Mouse (Mus musculus): ENCODE data around the gene Litaf. TPM values are rescaled to one million over a fixed set of nuclear protein-coding genes. Genes with fewer than 3 reads are reported as not detected.

Gene Litaf
- polyA plus RNA-seq, 1 experiment from 2014 or later, result 44.5 TPM

DNA sequence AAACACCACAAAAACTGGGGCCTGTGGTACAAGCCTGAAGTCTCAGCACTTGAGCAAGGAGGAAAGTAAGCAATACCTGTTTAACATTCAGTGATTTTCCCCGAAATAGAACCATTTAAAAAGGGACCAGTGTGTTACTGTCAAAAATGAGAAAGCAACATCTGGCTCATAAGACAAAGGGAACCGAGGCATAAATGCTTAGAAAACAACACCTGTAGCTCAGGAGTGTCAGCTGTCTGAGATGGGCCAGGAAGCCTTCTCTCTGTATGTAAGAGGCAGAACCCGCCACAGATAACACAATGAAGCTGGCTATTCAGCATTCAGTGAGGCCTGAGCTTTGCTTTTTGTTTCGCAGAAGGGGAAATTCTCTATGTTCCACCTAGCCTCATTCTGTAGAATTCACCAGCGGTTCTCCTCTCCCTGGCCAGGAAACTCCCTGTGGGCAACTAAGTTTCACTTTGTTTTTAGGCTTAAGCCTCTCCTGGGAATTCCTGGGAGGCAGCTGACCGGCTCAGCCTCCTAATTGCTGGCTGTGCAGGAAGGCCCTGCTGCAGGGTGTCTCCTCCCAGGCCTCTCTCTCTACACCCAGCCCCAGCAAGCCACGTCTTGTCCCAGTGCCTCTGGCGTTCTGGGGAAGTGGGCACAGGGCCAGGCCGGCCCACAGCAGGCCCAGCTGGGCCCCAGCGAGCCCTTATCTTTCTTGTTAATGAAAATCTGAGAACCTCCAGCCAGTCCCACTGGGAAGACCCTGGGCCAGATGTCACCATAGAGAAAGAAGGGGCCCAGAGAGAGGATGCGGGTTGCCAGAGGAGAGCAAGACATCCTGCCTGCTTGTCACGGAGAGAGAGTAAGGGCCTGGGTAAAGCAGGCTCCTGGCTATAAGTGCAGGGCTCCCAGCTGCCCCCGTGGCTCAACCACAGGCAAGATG lies 2.9 kb downstream of the Litaf start:
- H3K9me3 ChIP-seq (replicated peaks; ENCODE audit: control insufficient read depth, low read length), result no peaks in the 10 kb centered on the region
- H3K4me3 ChIP-seq (ENCODE audit: low read depth, low read length), result no peak overlapping the region
- 0 out of 2 replicates have a peak overlapping the region, but pooled peaks have one; percentile 26 for H3K9ac ChIP-seq (ENCODE audit: low read length)
- peaks cover 30% of the 10 kb centered on the region for H3K4me1 ChIP-seq (ENCODE audit: control insufficient read depth, insufficient read depth, low read length)
- H3K36me3 ChIP-seq (ENCODE audit: control insufficient read depth, insufficient read depth, low read length), result 0 out of 2 replicates have a peak, but pooled peaks cover 2% of the 10 kb centered on the region
- 0 out of 2 replicates have a peak overlapping the region, but pooled peaks have one; percentile 1 for H3K4me2 ChIP-seq (ENCODE audit: low read length)
- WGBS, result 10% methylated on average over 13 of the region's 13 CpGs
- no peaks in the 10 kb centered on the region for H3K27me3 ChIP-seq (replicated peaks; ENCODE audit: control insufficient read depth, insufficient read depth, low read length)
- H3K27ac ChIP-seq (ENCODE audit: low read depth, low read length), result peak overlapping the region; percentile 55
- peak; percentile 69 for DNase-seq (ENCODE audit: low spot score)
- ATAC-seq, result peak; percentile 7; the same call in 1 of the 2 replicates

DNA sequence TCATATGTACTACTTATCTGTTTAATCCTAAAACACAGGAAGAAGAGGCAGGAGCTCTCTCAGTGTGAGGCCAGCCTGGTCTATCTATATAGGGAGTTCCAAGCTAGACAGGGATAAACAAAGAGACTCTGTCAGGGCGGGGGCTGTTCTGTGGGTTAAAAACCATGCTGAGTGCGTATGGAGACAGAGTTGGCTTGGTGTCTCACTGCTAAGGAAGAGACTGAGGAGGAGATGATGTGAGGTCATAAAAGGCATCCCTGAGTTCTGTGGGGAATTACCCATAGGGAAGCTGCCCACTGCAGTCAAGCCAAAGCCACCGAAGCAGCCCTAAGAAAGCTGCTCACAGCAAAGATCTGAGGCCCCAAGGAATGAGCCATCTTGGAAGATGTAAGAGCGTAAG lies 5.3 kb downstream of the Litaf start, which contains the start of gene Snn:
Gene Snn (plus strand): TSS at position 301 of the 400 bp plus-strand sequence.
- Histone ChIP-seq H3K4me1 (ENCODE audit: control insufficient read depth, insufficient read depth, low read length) (peaks cover 22% of the 10 kb centered on the region), H3K4me3 (ENCODE audit: low read depth, low read length) (no peak within 1 kb of the TSS), H3K36me3 (ENCODE audit: control insufficient read depth, insufficient read depth, low read length) (no peaks in the 10 kb centered on the region), H3K27ac (ENCODE audit: low read depth, low read length) (no peak within 1 kb of the TSS), H3K4me2 (ENCODE audit: low read length) (no peak within 1 kb of the TSS), H3K27me3 (replicated peaks; ENCODE audit: control insufficient read depth, insufficient read depth, low read length) (no peaks in the 10 kb centered on the region), H3K9me3 (replicated peaks; ENCODE audit: control insufficient read depth, low read length) (no peaks in the 10 kb centered on the region), H3K9ac (ENCODE audit: low read length) (no peak within 1 kb of the TSS)
- WGBS, result 91% methylated on average over 4 of the region's 4 CpGs
- ATAC-seq (no peak), DNase-seq (ENCODE audit: low spot score) (no peak)

DNA sequence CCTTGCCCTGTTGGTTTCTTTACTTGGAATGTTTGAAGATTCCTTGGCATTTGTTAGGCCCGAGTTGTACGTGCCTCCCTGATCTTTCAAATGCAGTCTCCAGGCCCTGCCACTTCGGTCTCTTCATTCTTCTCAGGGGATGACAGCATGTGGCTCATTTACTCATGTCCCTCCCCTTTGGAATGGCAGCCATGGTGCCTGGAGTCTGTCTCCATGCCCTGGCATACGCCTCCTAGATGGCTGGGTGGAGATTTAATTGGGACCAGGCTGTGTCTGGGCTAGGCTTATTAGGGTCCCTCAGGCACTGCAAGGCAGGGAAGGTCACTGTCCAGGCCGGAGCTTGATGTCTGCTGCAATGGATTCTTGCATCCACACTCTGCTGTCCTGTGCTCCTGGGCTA lies 10.0 kb downstream of the Litaf start:
- Histone ChIP-seq H3K36me3 (ENCODE audit: control insufficient read depth, insufficient read depth, low read length) (no peaks in the 10 kb centered on the region), H3K4me1 (ENCODE audit: control insufficient read depth, insufficient read depth, low read length) (no peaks in the 10 kb centered on the region), H3K4me2 (ENCODE audit: low read length) (no peak overlapping the region), H3K27ac (ENCODE audit: low read depth, low read length) (no peak overlapping the region), H3K9ac (ENCODE audit: low read length) (no peak overlapping the region), H3K9me3 (replicated peaks; ENCODE audit: control insufficient read depth, low read length) (no peaks in the 10 kb centered on the region), H3K27me3 (replicated peaks; ENCODE audit: control insufficient read depth, insufficient read depth, low read length) (no peaks in the 10 kb centered on the region), H3K4me3 (ENCODE audit: low read depth, low read length) (no peak overlapping the region)
- 60% methylated on average over 5 of the region's 5 CpGs for WGBS
- no peak for DNase-seq (ENCODE audit: low spot score)
- ATAC-seq, result no peak

GRCm38 (mm10) chr16:11054871-11055270 lies 11.1 kb downstream of the Litaf start:
- no peaks in the 10 kb centered on the region for H3K27me3 ChIP-seq (replicated peaks; ENCODE audit: control insufficient read depth, insufficient read depth, low read length)
- no peaks in the 10 kb centered on the region for H3K9me3 ChIP-seq (replicated peaks; ENCODE audit: control insufficient read depth, low read length)
- DNase-seq (ENCODE audit: low spot score) (no peak), ATAC-seq (no peak)
- no peak overlapping the region for H3K27ac ChIP-seq (ENCODE audit: low read depth, low read length)
- H3K4me3 ChIP-seq (ENCODE audit: low read depth, low read length), result no peak overlapping the region
- H3K4me1 ChIP-seq (ENCODE audit: control insufficient read depth, insufficient read depth, low read length), result no peaks in the 10 kb centered on the region
- 89% methylated on average over 6 of the region's 6 CpGs for WGBS
- no peak overlapping the region for H3K9ac ChIP-seq (ENCODE audit: low read length)
- no peak overlapping the region for H3K4me2 ChIP-seq (ENCODE audit: low read length)
- H3K36me3 ChIP-seq (ENCODE audit: control insufficient read depth, insufficient read depth, low read length), result no peaks in the 10 kb centered on the region

DNA sequence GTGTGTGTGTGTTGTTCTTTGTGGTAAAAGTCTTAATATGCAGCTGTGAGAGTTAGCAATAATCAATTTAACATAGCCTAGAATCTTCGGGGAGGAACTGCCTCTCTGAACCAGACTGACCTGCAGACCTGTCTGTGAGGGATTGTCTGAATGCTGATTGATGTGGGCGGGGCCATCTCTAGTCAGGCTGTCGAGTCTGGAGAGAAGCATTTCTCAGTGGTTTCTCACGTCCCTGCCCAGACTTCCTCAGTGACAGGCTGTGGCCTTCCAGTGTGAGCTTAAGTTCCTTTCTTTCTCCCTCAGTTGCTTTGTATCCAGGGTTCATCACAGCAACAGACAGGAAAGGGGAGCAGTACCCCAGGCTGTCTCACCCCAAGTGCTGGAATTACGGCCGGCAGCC lies 11.5 kb downstream of the Litaf start:
- Histone ChIP-seq H3K27me3 (replicated peaks; ENCODE audit: control insufficient read depth, insufficient read depth, low read length) (no peaks in the 10 kb centered on the region), H3K9ac (ENCODE audit: low read length) (no peak overlapping the region), H3K4me3 (ENCODE audit: low read depth, low read length) (no peak overlapping the region), H3K36me3 (ENCODE audit: control insufficient read depth, insufficient read depth, low read length) (no peaks in the 10 kb centered on the region), H3K27ac (ENCODE audit: low read depth, low read length) (no peak overlapping the region), H3K9me3 (replicated peaks; ENCODE audit: control insufficient read depth, low read length) (no peaks in the 10 kb centered on the region), H3K4me1 (ENCODE audit: control insufficient read depth, insufficient read depth, low read length) (no peaks in the 10 kb centered on the region), H3K4me2 (ENCODE audit: low read length) (no peak overlapping the region)
- 69% methylated on average over 6 of the region's 6 CpGs for WGBS
- DNase-seq (ENCODE audit: low spot score), result no peak
- no peak for ATAC-seq

DNA sequence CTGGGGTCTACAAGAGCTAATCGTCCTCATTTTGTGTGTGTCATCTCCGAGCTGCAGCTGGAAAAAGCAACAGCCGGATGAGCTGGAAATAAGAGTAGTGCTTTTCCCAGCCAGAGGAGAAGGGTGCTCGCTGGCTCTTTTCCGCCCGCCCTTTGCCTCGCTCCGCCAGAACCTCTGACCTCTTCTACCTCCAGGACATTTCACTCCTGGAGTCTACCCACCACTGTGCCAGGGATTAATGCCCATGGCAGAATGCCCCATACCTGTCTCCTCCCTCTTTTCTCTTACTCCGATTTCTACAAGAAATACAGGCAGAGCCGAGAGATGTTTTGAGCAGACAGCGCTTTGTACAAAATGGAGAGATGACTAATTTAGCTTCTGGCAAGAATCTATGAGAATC lies 14.8 kb downstream of the Litaf start:
- Histone ChIP-seq H3K9me3 (replicated peaks; ENCODE audit: control insufficient read depth, low read length) (no peaks in the 10 kb centered on the region), H3K36me3 (ENCODE audit: control insufficient read depth, insufficient read depth, low read length) (no peaks in the 10 kb centered on the region), H3K4me1 (ENCODE audit: control insufficient read depth, insufficient read depth, low read length) (no peaks in the 10 kb centered on the region), H3K9ac (ENCODE audit: low read length) (no peak overlapping the region), H3K4me2 (ENCODE audit: low read length) (no peak overlapping the region), H3K27ac (ENCODE audit: low read depth, low read length) (no peak overlapping the region), H3K4me3 (ENCODE audit: low read depth, low read length) (no peak overlapping the region), H3K27me3 (replicated peaks; ENCODE audit: control insufficient read depth, insufficient read depth, low read length) (no peaks in the 10 kb centered on the region)
- DNase-seq (ENCODE audit: low spot score), result no peak
- WGBS, result 92% methylated on average over 11 of the region's 11 CpGs
- no peak for ATAC-seq

GRCm38 (mm10) chr16:11050226-11050625 lies 15.7 kb downstream of the Litaf start:
- H3K4me1 ChIP-seq (ENCODE audit: control insufficient read depth, insufficient read depth, low read length), result no peaks in the 10 kb centered on the region
- H3K9ac ChIP-seq (ENCODE audit: low read length), result no peak overlapping the region
- no peak for DNase-seq (ENCODE audit: low spot score)
- H3K4me2 ChIP-seq (ENCODE audit: low read length), result no peak overlapping the region
- ATAC-seq, result no peak
- H3K4me3 ChIP-seq (ENCODE audit: low read depth, low read length), result no peak overlapping the region
- no peaks in the 10 kb centered on the region for H3K36me3 ChIP-seq (ENCODE audit: control insufficient read depth, insufficient read depth, low read length)
- H3K9me3 ChIP-seq (replicated peaks; ENCODE audit: control insufficient read depth, low read length), result no peaks in the 10 kb centered on the region
- no peaks in the 10 kb centered on the region for H3K27me3 ChIP-seq (replicated peaks; ENCODE audit: control insufficient read depth, insufficient read depth, low read length)
- 80% methylated on average over 2 of the region's 2 CpGs for WGBS
- H3K27ac ChIP-seq (ENCODE audit: low read depth, low read length), result no peak overlapping the region

DNA sequence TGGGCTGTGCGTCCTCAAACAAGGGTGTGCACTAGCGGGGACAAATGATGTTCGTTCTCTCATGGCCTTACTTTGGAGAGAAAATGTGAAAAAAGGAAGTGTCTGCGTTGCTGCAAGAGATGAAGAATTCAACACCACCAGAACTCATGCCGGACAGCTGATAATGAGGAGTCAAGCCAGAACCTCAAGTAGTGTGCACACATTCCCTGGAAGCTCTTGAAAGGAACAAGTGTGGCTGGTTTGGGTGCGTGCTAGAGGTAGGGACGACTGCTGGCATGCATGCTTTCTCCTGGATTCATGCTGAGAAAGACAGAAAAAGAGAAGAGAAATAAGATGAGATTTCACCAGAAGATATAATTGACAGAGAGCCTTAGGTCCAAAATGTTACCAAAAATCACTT lies 18.8 kb downstream of the Litaf start:
- ATAC-seq (no peak), DNase-seq (ENCODE audit: low spot score) (no peak)
- no peaks in the 10 kb centered on the region for H3K27me3 ChIP-seq (replicated peaks; ENCODE audit: control insufficient read depth, insufficient read depth, low read length)
- H3K4me3 ChIP-seq (ENCODE audit: low read depth, low read length), result no peak overlapping the region
- H3K4me2 ChIP-seq (ENCODE audit: low read length), result no peak overlapping the region
- no peaks in the 10 kb centered on the region for H3K9me3 ChIP-seq (replicated peaks; ENCODE audit: control insufficient read depth, low read length)
- H3K9ac ChIP-seq (ENCODE audit: low read length), result no peak overlapping the region
- WGBS, result 85% methylated on average over 7 of the region's 7 CpGs
- H3K4me1 ChIP-seq (ENCODE audit: control insufficient read depth, insufficient read depth, low read length), result no peaks in the 10 kb centered on the region
- H3K27ac ChIP-seq (ENCODE audit: low read depth, low read length), result no peak overlapping the region
- no peaks in the 10 kb centered on the region for H3K36me3 ChIP-seq (ENCODE audit: control insufficient read depth, insufficient read depth, low read length)

DNA sequence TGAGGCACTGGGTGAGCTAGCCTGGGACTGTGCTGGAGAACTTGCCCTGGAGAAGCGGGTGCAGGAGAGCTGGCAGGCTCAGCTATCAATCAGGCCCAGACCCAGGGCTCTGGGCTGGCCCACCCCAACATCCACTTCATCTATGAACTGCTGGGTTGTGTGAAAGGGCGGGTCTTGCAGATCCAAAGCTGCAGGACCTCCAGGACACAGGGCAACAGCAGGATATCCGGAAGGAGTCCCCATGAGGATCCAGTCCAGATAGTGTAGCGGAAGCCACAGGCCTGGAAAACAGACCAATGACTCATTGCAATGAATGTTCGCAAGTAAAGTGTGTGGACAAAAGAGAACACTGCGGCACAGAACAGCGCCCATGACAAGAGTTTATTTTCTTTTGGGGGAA lies 19.5 kb downstream of the Litaf start:
- H3K36me3 ChIP-seq (ENCODE audit: control insufficient read depth, insufficient read depth, low read length), result no peaks in the 10 kb centered on the region
- 87% methylated on average over 7 of the region's 7 CpGs for WGBS
- H3K9me3 ChIP-seq (replicated peaks; ENCODE audit: control insufficient read depth, low read length), result no peaks in the 10 kb centered on the region
- H3K4me3 ChIP-seq (ENCODE audit: low read depth, low read length), result no peak overlapping the region
- H3K27me3 ChIP-seq (replicated peaks; ENCODE audit: control insufficient read depth, insufficient read depth, low read length), result no peaks in the 10 kb centered on the region
- no peak for ATAC-seq
- H3K27ac ChIP-seq (ENCODE audit: low read depth, low read length), result no peak overlapping the region
- no peaks in the 10 kb centered on the region for H3K4me1 ChIP-seq (ENCODE audit: control insufficient read depth, insufficient read depth, low read length)
- H3K9ac ChIP-seq (ENCODE audit: low read length), result no peak overlapping the region
- H3K4me2 ChIP-seq (ENCODE audit: low read length), result no peak overlapping the region
- DNase-seq (ENCODE audit: low spot score), result no peak
